Mouse (Mus musculus): ENCODE results near the gene Svop. TPM values are rescaled to one million over a fixed set of nuclear protein-coding genes. Genes with fewer than 3 reads are reported as not detected.

The Svop gene
- 100 to 1,000 TPM; 107 to 115 TPM for total RNA-seq (2021)

DNA sequence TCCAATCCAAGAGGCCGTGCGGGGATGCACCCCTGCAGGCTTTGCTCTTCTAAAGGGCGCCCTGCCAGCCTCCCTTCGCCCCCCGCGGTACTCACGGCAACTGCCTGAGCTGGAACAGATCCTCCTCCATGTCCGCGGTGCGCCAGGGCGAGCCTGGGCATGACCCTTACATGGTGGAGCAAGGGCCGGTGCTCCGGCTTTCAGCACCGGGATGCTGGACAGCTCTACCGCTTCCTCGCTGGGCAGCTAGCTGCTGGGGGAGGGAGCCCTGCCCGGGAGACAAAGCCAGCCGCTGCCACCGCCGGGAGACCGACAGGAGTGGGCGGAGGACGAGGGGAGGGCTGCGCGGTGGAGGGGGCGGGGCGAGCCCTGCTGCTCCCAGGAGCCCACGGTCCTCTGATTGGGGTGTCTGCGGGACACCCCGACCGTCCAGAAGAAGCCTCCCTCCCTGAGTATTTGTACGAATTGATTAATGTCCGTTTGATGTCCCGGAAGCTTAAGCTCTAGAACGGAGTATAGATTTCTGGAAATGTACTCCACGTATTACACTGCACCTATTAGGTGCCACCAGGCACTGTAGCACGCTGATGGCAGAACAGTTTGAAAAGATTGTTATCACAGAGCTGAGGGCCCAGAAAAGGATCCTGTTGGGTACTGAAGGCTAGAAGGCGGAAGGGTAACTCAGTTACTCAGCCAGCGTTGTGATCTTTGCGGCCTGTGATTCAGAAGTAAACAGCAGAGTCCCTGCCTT lies at the start of gene Svop:
TSS of gene Svop (minus strand) at position 514 of the 751 bp plus-strand sequence.
- DNase-seq: peak; percentile 79
- intact Hi-C loops (cut with DNase I): no loop called here

GRCm38 (mm10) chr5:114139175-114139574 lies 47.8 kb upstream of the Svop start:
- intact Hi-C loops (cut with DNase I): no loop called here
- DNase-seq: peak; percentile 92

DNA sequence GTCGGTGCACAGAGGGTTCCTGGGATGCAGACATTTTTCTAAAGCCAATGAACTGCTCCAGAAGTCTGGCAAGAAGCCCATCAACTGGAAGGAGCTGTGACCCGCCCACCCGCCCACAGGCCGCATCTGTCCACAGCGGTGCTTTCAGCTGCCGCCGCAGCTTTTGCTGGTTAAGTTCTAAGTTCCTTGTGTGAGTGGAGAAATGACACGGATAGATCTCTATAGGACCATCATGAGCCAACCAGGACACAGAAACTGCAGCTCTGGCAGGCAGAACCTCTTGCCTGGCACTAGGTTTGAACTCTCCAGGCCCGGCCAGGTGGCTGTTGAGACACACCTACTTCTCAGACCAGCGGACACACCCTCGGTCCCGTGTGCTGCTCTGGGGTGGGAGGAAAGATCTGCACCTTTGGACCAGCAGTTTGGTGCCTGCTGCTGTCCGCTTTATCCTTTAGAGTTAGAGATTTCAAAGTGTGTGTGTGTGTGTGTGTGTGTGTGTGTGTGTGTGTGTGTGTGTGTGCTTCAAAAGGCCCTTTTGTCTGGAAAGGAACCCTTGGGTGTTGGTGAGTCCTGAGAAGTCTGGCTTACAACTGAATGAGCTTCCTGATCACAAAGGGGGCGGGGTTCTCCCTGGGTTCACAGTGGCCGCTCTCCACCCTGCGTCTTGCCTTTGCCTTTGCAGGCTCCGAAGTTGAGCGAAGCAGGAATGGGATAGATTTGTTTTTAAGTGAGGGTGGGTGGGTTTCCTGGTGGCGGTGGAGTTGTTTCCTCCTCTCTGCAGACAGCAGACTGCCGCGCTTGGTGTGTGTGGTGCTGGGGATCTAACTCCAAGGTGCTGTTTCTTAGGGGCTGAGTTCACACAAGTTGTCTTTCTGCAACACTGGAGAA lies 47.2 kb upstream of the Svop start:
- peak; percentile 28 for DNase-seq
- intact Hi-C loops (cut with DNase I): no loop called here

- DNase-seq: peak; percentile 34
- intact Hi-C loops (cut with DNase I): no loop called here
Observed at GRCm38 (mm10) chr5:114137481-114138276, 46.3 kb upstream of the Svop start.

- no peak for DNase-seq
- intact Hi-C loops (cut with DNase I): no loop called here
Observed at GRCm38 (mm10) chr5:114135516-114135915, 44.1 kb upstream of the Svop start.

- intact Hi-C loops (cut with DNase I): no loop called here
- DNase-seq: peak; percentile 63
Observed at GRCm38 (mm10) chr5:114134091-114134534, 42.7 kb upstream of the Svop start.

DNA sequence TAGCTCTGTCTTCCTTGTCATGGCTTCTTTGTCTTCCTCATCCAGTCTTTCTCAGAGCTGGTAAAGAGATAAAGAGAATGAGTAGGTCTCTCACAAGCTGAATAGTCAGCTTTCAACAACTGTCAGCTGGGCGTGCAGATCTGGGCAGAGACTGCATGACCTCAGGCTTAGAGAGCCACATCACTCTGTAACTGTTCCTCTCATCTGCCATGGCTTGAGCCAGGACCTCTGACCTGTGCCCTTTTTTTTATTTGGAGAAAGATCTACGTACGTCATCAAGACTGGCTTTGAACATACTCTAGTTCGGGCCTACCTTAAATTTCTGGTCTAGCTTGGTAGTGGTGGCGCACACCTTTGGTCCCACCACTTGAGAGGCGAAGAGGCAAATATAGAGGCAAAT lies 41.5 kb upstream of the Svop start:
- no peak for DNase-seq
- intact Hi-C loops (cut with DNase I): no loop called here

GRCm38 (mm10) chr5:114131521-114131840 lies 40.1 kb upstream of the Svop start:
- intact Hi-C loops (cut with DNase I): no loop called here
- DNase-seq: peak; percentile 51

GRCm38 (mm10) chr5:114130698-114131520 lies 39.5 kb upstream of the Svop start:
- DNase-seq: peak; percentile 95
- intact Hi-C loops (cut with DNase I): no loop called here

DNA sequence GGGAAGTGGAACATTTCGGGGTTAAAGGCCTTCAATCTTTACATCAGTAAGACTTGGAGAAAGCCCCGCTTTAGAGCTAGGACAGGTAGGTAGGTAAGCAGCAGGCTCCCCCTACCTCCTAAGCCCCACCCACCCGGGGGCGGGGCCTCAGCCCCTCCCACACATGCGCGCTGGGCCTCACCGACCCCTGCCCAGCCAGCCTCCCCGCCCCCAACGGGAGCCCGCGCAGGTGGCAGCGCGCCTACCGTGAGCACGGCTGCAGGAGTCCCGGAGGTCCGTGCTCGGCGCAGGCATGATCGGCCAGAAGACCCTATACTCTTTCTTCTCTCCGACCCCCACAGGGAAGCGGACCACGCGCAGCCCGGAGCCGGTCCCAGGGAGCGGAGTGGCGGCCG lies 38.8 kb upstream of the Svop start, which contains the start of gene Ung:
TSS of gene Ung (plus strand) at position 176 of the 395 bp plus-strand sequence.
- intact Hi-C loops (cut with DNase I): no loop called here
- peak; percentile 82 for DNase-seq

- intact Hi-C loops (cut with DNase I): no loop called here
Observed at GRCm38 (mm10) chr5:114129550-114130210, 38.3 kb upstream of the Svop start.

GRCm38 (mm10) chr5:114127374-114128349 lies 36.3 kb upstream of the Svop start, which contains the start of gene Alkbh2:
Gene Alkbh2, minus strand, starts transcription at chr5:114128218.
- intact Hi-C loops (cut with DNase I): no loop called here
- DNase-seq: peak; percentile 82

More at GRCm38 (mm10) chr5:114129550-114130210, 38.3 kb upstream of the Svop start:
- no peak for DNase-seq

DNA sequence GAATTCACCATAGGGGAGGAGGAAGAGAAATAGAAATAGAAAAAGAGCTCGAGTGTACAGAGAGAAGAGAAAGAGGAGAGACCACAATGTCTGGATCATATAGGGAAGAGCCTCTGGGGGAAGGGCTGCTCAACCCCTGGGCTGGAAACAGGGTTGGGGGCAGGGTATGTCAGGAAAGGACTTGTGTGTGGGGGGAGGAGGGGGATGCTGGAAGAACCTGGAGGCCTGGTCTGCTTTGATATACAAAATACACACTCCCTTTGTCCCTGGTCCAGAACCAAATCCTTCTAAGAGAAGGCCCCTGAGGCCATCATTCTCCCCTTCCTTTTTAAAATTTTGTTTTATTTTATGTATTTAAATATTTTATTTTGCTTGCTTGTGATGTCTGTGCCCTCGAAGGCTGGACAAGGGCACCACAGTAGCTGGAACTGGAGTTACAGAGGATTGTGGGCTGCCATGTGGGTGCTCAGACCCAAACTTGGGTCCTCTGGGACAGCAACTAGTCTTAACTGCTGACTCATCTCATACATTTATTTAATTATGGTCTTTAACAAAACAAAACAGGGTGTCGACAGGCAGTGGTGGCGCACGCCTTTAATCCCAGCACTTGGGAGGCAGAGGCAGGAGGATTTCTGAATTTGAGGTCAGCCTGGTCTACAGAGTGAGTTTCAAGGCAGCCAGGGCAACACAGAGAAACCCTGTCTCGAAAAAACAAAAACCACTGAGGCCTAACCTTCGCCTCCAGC lies 35.3 kb upstream of the Svop start:
- no peak for DNase-seq
- intact Hi-C loops (cut with DNase I): no loop called here

DNA sequence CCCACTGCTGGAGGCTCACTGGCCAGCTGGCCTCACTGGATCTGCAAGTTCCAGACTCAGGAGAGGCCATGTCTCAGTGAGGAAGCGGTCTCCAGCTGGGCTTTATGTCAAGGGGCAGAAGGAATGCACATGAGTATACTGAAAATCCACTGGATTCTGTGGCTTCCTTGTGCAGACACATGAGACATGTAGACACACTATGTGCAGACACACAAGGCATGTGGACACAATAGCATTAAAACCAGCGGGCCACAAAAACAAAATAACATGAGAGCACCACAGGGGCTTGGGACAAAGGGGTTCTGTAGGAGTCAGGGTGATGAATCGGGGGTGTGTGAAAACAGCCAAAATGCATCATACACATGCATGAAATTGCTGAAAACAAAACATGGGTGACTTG lies 34.6 kb upstream of the Svop start:
- intact Hi-C loops (cut with DNase I): no loop called here
- no peak for DNase-seq

DNA sequence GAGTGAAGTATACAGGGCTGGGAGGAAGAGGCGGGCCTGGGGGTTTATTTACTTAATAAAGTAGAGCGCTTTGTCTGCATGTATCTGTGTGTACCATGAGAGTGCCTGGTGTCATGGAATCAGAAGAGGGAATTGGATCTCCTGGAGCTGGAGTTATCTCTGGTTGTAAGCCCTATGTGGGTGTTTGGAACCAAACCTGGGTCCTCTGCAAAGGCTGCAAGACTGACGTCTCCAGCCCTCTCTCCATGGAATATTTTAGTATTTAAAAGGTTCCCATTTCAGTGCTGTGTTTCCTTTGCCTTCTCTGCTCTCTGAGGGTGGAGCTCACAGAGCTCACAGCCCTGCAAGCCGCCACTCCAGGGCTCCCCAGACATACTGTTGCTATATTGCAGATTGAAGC lies 28.4 kb upstream of the Svop start:
- no peak for DNase-seq
- intact Hi-C loops (cut with DNase I): no loop called here

- intact Hi-C loops (cut with DNase I): no loop called here
- DNase-seq: no peak
Observed at GRCm38 (mm10) chr5:114116586-114116985, 25.2 kb upstream of the Svop start.

DNA sequence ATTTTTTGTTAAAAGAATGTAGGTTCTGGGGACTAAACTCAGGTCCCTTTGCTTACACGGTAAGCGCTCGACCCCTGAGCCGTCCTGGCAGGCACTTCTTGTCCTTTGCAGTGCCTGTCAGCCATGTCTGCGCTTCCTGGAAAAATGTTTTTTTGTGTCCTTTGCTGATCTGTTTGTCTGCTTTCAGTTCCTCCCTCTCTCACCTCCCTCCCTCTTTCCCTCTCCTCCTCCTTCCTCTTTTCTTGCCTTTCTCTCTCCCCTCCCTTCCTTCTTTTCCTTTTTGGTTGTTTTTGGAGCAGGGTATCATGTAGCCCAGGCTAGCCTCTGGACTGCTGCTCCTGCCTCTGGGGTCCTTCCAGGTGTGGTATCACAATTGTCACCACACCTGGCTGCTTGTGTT lies 23.7 kb upstream of the Svop start:
- intact Hi-C loops (cut with DNase I): no loop called here
- no peak for DNase-seq

DNA sequence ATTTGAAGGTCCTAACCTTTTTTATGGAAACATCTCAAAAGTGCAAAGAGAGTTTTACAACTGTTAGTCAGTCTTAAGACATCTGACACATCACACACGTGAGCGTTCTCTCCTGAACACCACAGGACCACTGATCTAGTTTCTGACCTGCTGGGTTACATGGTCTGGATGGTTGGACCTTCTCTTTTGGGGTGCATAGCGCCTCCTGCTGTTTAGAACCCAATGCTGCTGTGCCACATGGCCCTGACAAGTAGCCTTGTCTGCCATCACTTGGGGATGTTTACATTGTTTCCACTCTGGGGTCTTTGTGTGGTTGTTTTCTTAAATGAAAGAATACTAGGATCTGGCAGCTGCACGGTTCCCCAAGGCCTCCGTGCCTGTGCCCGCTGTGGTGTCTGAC lies 22.0 kb upstream of the Svop start:
- intact Hi-C loops (cut with DNase I): no loop called here
- no peak for DNase-seq

Data from left cerebral cortex, postnatal 4 days (tissue).